Mouse (Mus musculus) CH12.LX (cell line): ENCODE results near the gene Sbsn. TPM values are rescaled to one million over a fixed set of nuclear protein-coding genes. Genes with fewer than 3 reads are reported as not detected.
A peak's percentile ranks its signal among the peaks of the same experiment; 100 is the strongest.

Source experiments
- DNase-seq: peaks from one replicate; pipeline ENCODE4 v3.0.0-alpha.2; 2013; ENCODE audit errors: extremely low read depth
- H3K27ac ChIP-seq: 2 replicates; pipeline ENCODE4 v1.5.1; 2012; ENCODE audit warnings: low read depth, mild to moderate bottlenecking, control low read depth, moderate library complexity; ENCODE audit not compliant: insufficient read depth
- H3K27me3 ChIP-seq: replicated peaks from 2 replicates; pipeline ENCODE3; 2012; ENCODE audit warnings: inconsistent platforms
- H3K36me3 ChIP-seq, 2 experiments: replicated peaks in 1 of 2; 2 replicates each; pipeline versions ENCODE3 to v1.6.1; 2012; ENCODE audit warnings: inconsistent platforms in 1 of 2, low read length in 1 of 2, mild to moderate bottlenecking in 1 of 2, mixed read lengths in 1 of 2, moderate library complexity in 1 of 2; ENCODE audit not compliant: control insufficient read depth in 1 of 2, insufficient read depth in 1 of 2
- H3K4me1 ChIP-seq, 2 experiments: 2 replicates each; pipeline ENCODE4 v1.6.1; 2012; ENCODE audit warnings: inconsistent platforms in 1 of 2, moderate library complexity in 1 of 2; ENCODE audit not compliant: insufficient read depth in 2 of 2, control insufficient read depth in 1 of 2
- H3K4me2 ChIP-seq: 2 replicates; pipeline ENCODE4 v1.6.1; 2012; ENCODE audit warnings: low read depth, mild to moderate bottlenecking, control low read depth; ENCODE audit not compliant: poor library complexity, insufficient read depth, severe bottlenecking
- H3K4me3 ChIP-seq, 3 experiments: fragments of 150-350 bp in 1 of 3; sonication (generic) in 1 of 3; replicated peaks in 1 of 3; 2 replicates each; pipeline versions ENCODE3 to v1.5.1; 2011 to 2012; ENCODE audit warnings: low read depth in 2 of 3, low read length in 2 of 3, mild to moderate bottlenecking in 2 of 3, moderate library complexity in 2 of 3, control low read depth in 1 of 3, improper control_type of control experiment in 1 of 3, inconsistent platforms in 1 of 3, mixed read lengths in 1 of 3; ENCODE audit not compliant: poor library complexity in 1 of 3
- H3K79me2 ChIP-seq: replicated peaks from 2 replicates; pipeline ENCODE4 v1.6.1; 2012; ENCODE audit warnings: mild to moderate bottlenecking, moderate library complexity; ENCODE audit not compliant: control insufficient read depth, poor library complexity, insufficient read depth, severe bottlenecking; ENCODE audit errors: extremely low read depth
- H3K9ac ChIP-seq: 2 replicates; pipeline ENCODE4 v1.6.1; 2012; ENCODE audit warnings: low read depth, mild to moderate bottlenecking, control low read depth, moderate library complexity; ENCODE audit not compliant: insufficient read depth
- H3K9me3 ChIP-seq: replicated peaks from 2 replicates; pipeline ENCODE3; 2012; ENCODE audit warnings: low read length, inconsistent platforms, mixed read lengths
- BHLHE40 ChIP-seq: IDR thresholded peaks from 2 replicates; pipeline ENCODE4 v1.6.1; 2011; ENCODE audit warnings: mild to moderate bottlenecking, low read depth, low read length, improper control_type of control experiment
- CHD1 ChIP-seq: IDR thresholded peaks from 2 replicates; pipeline ENCODE4 v1.6.1; 2012; ENCODE audit warnings: low read depth, low read length, improper control_type of control experiment, inconsistent platforms
- CHD2 ChIP-seq: IDR thresholded peaks from 2 replicates; pipeline ENCODE4 v1.6.1; 2011; ENCODE audit warnings: low read length, improper control_type of control experiment
- CTCF ChIP-seq, 2 experiments: IDR thresholded peaks in 1 of 2; conservative IDR thresholded peaks in 1 of 2; 2 replicates each; pipeline ENCODE4 v1.5.1; 2011 to 2012; ENCODE audit warnings: low read depth in 2 of 2, low read length in 2 of 2, improper control_type of control experiment in 1 of 2, inconsistent platforms in 1 of 2, mild to moderate bottlenecking in 1 of 2, moderate library complexity in 1 of 2
- E2F4 ChIP-seq: IDR thresholded peaks from 2 replicates; pipeline ENCODE4 v1.6.1; 2011; ENCODE audit warnings: low read depth, low read length, improper control_type of control experiment; ENCODE audit not compliant: insufficient replicate concordance
- IRF4 ChIP-seq: IDR thresholded peaks from 2 replicates; pipeline ENCODE4 v1.6.1; 2014; ENCODE audit warnings: low read depth, mild to moderate bottlenecking, inconsistent platforms, low read length, improper control_type of control experiment
- JUN ChIP-seq: IDR thresholded peaks from 2 replicates; pipeline ENCODE4 v1.6.1; 2011; ENCODE audit warnings: low read depth, mild to moderate bottlenecking, low read length, improper control_type of control experiment, moderate library complexity; ENCODE audit not compliant: insufficient read depth
- JUND ChIP-seq: conservative IDR thresholded peaks from 2 replicates; pipeline ENCODE4 v1.6.1; 2011; ENCODE audit warnings: low read depth, low read length, improper control_type of control experiment
- MAFK ChIP-seq: IDR thresholded peaks from 2 replicates; pipeline ENCODE4 v1.6.1; 2011; ENCODE audit warnings: low read length, improper control_type of control experiment; ENCODE audit not compliant: insufficient replicate concordance
- MAX ChIP-seq: IDR thresholded peaks from 2 replicates; pipeline ENCODE4 v1.6.1; 2011; ENCODE audit warnings: low read length, improper control_type of control experiment
- MEF2A ChIP-seq: IDR thresholded peaks from 2 replicates; pipeline ENCODE4 v1.6.1; 2014; ENCODE audit warnings: low read depth, mild to moderate bottlenecking, inconsistent platforms, low read length, improper control_type of control experiment, borderline replicate concordance
- MXI1 ChIP-seq: IDR thresholded peaks from 2 replicates; pipeline ENCODE4 v1.6.1; 2011; ENCODE audit warnings: mild to moderate bottlenecking, low read depth, low read length, improper control_type of control experiment
- MYC ChIP-seq: IDR thresholded peaks from 2 replicates; pipeline ENCODE4 v1.6.1; 2011; ENCODE audit warnings: low read depth, mild to moderate bottlenecking, improper control_type of control experiment, low read length
- NRF1 ChIP-seq: IDR thresholded peaks from 2 replicates; pipeline ENCODE4 v1.6.1; 2014; ENCODE audit warnings: low read depth, mild to moderate bottlenecking, inconsistent platforms, low read length, improper control_type of control experiment, moderate library complexity
- PAX5 ChIP-seq: IDR thresholded peaks from 2 replicates; pipeline ENCODE4 v1.6.1; 2012; ENCODE audit warnings: low read length, inconsistent platforms, mixed read lengths
- POLR2A ChIP-seq: IDR thresholded peaks from 2 replicates; pipeline ENCODE4 v1.6.1; 2011; ENCODE audit warnings: low read depth, mild to moderate bottlenecking, improper control_type of control experiment, low read length
- POLR2AphosphoS2 ChIP-seq: IDR thresholded peaks from 2 replicates; pipeline ENCODE4 v1.6.1; 2011; ENCODE audit warnings: low read depth, low read length, improper control_type of control experiment
- RAD21 ChIP-seq: IDR thresholded peaks from 2 replicates; pipeline ENCODE4 v1.6.1; 2011; ENCODE audit warnings: low read depth, mild to moderate bottlenecking, low read length, improper control_type of control experiment, moderate library complexity
- SIN3A ChIP-seq: IDR thresholded peaks from 2 replicates; pipeline ENCODE4 v1.6.1; 2012; ENCODE audit warnings: low read length, improper control_type of control experiment, inconsistent platforms
- SMC3 ChIP-seq: IDR thresholded peaks from 2 replicates; pipeline ENCODE4 v1.6.1; 2011; ENCODE audit warnings: low read depth, low read length, improper control_type of control experiment
- UBTF ChIP-seq: IDR thresholded peaks from 2 replicates; pipeline ENCODE4 v1.6.1; 2012; ENCODE audit warnings: low read depth, mild to moderate bottlenecking, inconsistent platforms, low read length, improper control_type of control experiment, moderate library complexity
- USF2 ChIP-seq: conservative IDR thresholded peaks from 2 replicates; pipeline ENCODE4 v1.6.1; 2011; ENCODE audit warnings: low read depth, low read length, improper control_type of control experiment
- ZC3H11A ChIP-seq: IDR thresholded peaks from 2 replicates; pipeline ENCODE4 v1.6.1; 2012; ENCODE audit warnings: low read depth, mild to moderate bottlenecking, inconsistent platforms, low read length, improper control_type of control experiment
- ZKSCAN1 ChIP-seq: IDR thresholded peaks from 2 replicates; pipeline ENCODE4 v1.6.1; 2012; ENCODE audit warnings: low read depth, inconsistent platforms, low read length, improper control_type of control experiment, borderline replicate concordance
- ZMIZ1 ChIP-seq: IDR thresholded peaks from 2 replicates; pipeline ENCODE4 v1.6.1; 2012; ENCODE audit warnings: low read depth, mild to moderate bottlenecking, inconsistent platforms, low read length, improper control_type of control experiment
- ZNF384 ChIP-seq: IDR thresholded peaks from 2 replicates; pipeline ENCODE4 v1.6.1; 2012; ENCODE audit warnings: low read depth, low read length, improper control_type of control experiment, inconsistent platforms
- dilution Hi-C: fragments of 300-500 bp; cut with MboI; formaldehyde crosslinking; loops from 2 replicates; pipeline ENCODE4 v1.14.3; 2020; ENCODE audit warnings: low sequenced_read_pairs; ENCODE audit not compliant: extremely low pct_unique_long_range_greater_than_20kb, extremely low pct_ligation_motif_present
- in situ Hi-C: fragments of 300-500 bp; cut with MboI; formaldehyde crosslinking; loops from 3 replicates; pipeline ENCODE4 v1.14.3; 2019; ENCODE audit warnings: low sequenced_read_pairs, low pct_ligation_motif_present, low pct_unique_long_range_greater_than_20kb, mixed read lengths
- polyA plus RNA-seq: library from polyadenylated mRNA; unstranded; fragments of >175 nt; gene quantifications from 2 replicates; pipeline ENCODE4 v1.2.1, GENCODE M21; 2012; ENCODE audit warnings: low read depth; ENCODE audit not compliant: insufficient read length
- total RNA-seq, 2 experiments: library from RNA; depleted of rRNA; stranded (reverse); fragments of 300-350 nt in 1 of 2; fragments of >200 nt in 1 of 2; gene quantifications; 2 replicates each; pipeline ENCODE4 v1.2.3; 2012 to 2014

Sbsn gene
- total and polyA plus RNA-seq, 3 experiments = 0.30 to 0.76 (median 0.69) TPM

GRCm38 (mm10) chr7:30776104-30776503, 24.8 kb downstream of the Sbsn start:
- dilution Hi-C loops = no loop called here

GRCm38 (mm10) chr7:30777081-30777579, 25.9 kb downstream of the Sbsn start:
- Histone ChIP-seq H3K9ac (no peak overlapping the region), H3K4me1 (peaks cover 0 to 12% of the 10 kb centered on the region in 2 experiments; a peak in 2 of 4 replicates), H3K4me2 (no peak overlapping the region), H3K9me3 (peaks cover 2% of the 10 kb centered on the region), H3K27me3 (peaks cover 10% of the 10 kb centered on the region), H3K36me3 (no peaks in the 10 kb centered on the region), H3K4me3 (no peak overlapping the region), H3K27ac (no peak overlapping the region), H3K79me2 (no peaks in the 10 kb centered on the region)
- no peak for TF ChIP-seq SIN3A
- TF ChIP-seq CTCF (conservative IDR thresholded peaks at IDR 0.05 in 1 of 2, IDR thresholded peaks at IDR 0.05 in 1 of 2; ENCODE audit: low read depth in 2 of 2, low read length in 2 of 2) = 0 out of 4 replicates have a peak, but pooled peaks of 1 of the 2 experiments have one; percentile 17
- in situ Hi-C loops (no loop called here), dilution Hi-C loops (no loop called here)
- no peak for DNase-seq

More at GRCm38 (mm10) chr7:30776104-30776503, 24.8 kb downstream of the Sbsn start:
- no peak for TF ChIP-seq JUND
- TF ChIP-seq CTCF (conservative IDR thresholded peaks at IDR 0.05 in 1 of 2, IDR thresholded peaks at IDR 0.05 in 1 of 2; ENCODE audit: low read depth in 2 of 2, low read length in 2 of 2) = no peak
- no peak for TF ChIP-seq NRF1
- TF ChIP-seq BHLHE40 = no peak
- no peak for TF ChIP-seq MXI1
- TF ChIP-seq IRF4 = no peak
- TF ChIP-seq SMC3 = no peak
- no peak for TF ChIP-seq CHD1
- no peak for TF ChIP-seq ZMIZ1
- no peak for TF ChIP-seq MEF2A
- no peak for TF ChIP-seq RAD21
- no peak for TF ChIP-seq SIN3A
- no peak for TF ChIP-seq UBTF
- no peak for TF ChIP-seq E2F4
- Histone ChIP-seq H3K27me3 (peaks cover 10% of the 10 kb centered on the region), H3K4me2 (no peak overlapping the region), H3K36me3 (no peaks in the 10 kb centered on the region), H3K4me3 (no peak overlapping the region), H3K4me1 (peaks cover 0 to 4% of the 10 kb centered on the region in 2 experiments; a peak in 2 of 4 replicates), H3K9me3 (peaks cover 12% of the 10 kb centered on the region), H3K27ac (no peak overlapping the region), H3K9ac (no peak overlapping the region), H3K79me2 (no peaks in the 10 kb centered on the region)
- in situ Hi-C loops = no loop called here
- no peak for DNase-seq

DNA sequence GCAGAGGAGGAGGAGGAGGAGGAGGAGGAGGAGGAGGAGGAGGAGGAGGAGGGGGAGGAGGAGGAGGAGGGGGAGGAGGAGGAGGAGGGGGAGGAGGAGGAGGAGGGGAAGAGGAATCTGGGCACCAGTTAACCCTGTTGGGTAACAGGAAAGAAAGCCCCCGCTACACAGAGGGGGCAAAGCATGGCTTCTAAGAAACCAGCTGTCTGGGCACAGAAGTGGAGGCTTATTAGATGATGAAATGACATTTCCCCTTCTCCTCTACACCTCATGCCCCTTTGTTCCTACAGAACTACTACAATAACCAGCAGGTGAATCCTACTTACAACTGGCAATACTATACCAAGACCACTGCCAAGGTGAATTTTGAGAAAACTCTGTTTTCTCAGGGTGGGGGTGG, 26.6 kb downstream of the Sbsn start:
- TF ChIP-seq USF2 (no peak), MAX (no peak), MYC (no peak), UBTF (no peak), POLR2A (no peak), SIN3A (no peak), CHD2 (no peak), JUN (no peak), PAX5 (no peak), ZC3H11A (no peak), IRF4 (no peak), NRF1 (no peak), ZKSCAN1 (no peak), ZNF384 (no peak), MAFK (no peak), CTCF (conservative IDR thresholded peaks at IDR 0.05 in 1 of 2, IDR thresholded peaks at IDR 0.05 in 1 of 2; ENCODE audit: low read depth in 2 of 2, low read length in 2 of 2) (no peak), POLR2AphosphoS2 (no peak)
- no peak for DNase-seq
- H3K4me1 ChIP-seq = peaks cover 0 to 12% of the 10 kb centered on the region in 2 experiments; a peak in 2 of 4 replicates
- in situ Hi-C loops = no loop called here
- H3K9ac ChIP-seq = no peak overlapping the region
- no peaks in the 10 kb centered on the region for H3K79me2 ChIP-seq
- H3K4me2 ChIP-seq = no peak overlapping the region
- H3K9me3 ChIP-seq = no peaks in the 10 kb centered on the region
- H3K27me3 ChIP-seq = peaks cover 10% of the 10 kb centered on the region
- H3K4me3 ChIP-seq = no peak overlapping the region
- dilution Hi-C loops = no loop called here
- no peak overlapping the region for H3K27ac ChIP-seq
- H3K36me3 ChIP-seq = no peaks in the 10 kb centered on the region
